Mouse (Mus musculus): ENCODE results near the gene Nell2. TPM values are rescaled to one million over a fixed set of nuclear protein-coding genes. Genes with fewer than 3 reads are reported as not detected.

The Nell2 gene
- polyA plus RNA-seq, 1 experiment from 2014 or later: 21.4 TPM

GRCm38 (mm10) chr15:95135926-95136609, 392.3 kb downstream of the Nell2 start:
- Histone ChIP-seq H3K4me3 (no peak overlapping the region), H3K9ac (no peak overlapping the region), H3K27me3 (no peaks in the 10 kb centered on the region), H3K9me3 (no peaks in the 10 kb centered on the region), H3K4me2 (no peak overlapping the region), H3K36me3 (no peaks in the 10 kb centered on the region), H3K27ac (no peak overlapping the region), H3K4me1 (no peaks in the 10 kb centered on the region)
- WGBS: 91% methylated on average over 17 of the region's 17 CpGs
- ATAC-seq (ENCODE audit: insufficient number of reproducible peaks, low FRiP score, low TSS enrichment, low read depth): no peak

GRCm38 (mm10) chr15:95131401-95131800, 397.0 kb downstream of the Nell2 start:
- Histone ChIP-seq H3K4me1 (no peaks in the 10 kb centered on the region), H3K4me2 (no peak overlapping the region), H3K36me3 (no peaks in the 10 kb centered on the region), H3K9me3 (no peaks in the 10 kb centered on the region), H3K27ac (no peak overlapping the region), H3K27me3 (no peaks in the 10 kb centered on the region), H3K9ac (no peak overlapping the region), H3K4me3 (no peak overlapping the region)
- 47% methylated on average over 4 of the region's 4 CpGs for WGBS
- ATAC-seq (ENCODE audit: insufficient number of reproducible peaks, low FRiP score, low TSS enrichment, low read depth): no peak

- Histone ChIP-seq H3K4me2 (no peak overlapping the region), H3K27ac (no peak overlapping the region), H3K36me3 (no peaks in the 10 kb centered on the region), H3K4me3 (no peak overlapping the region), H3K4me1 (no peaks in the 10 kb centered on the region; the same call in 1 of the 2 replicates), H3K9ac (no peak overlapping the region), H3K27me3 (no peaks in the 10 kb centered on the region), H3K9me3 (no peaks in the 10 kb centered on the region)
- no peak for ATAC-seq (ENCODE audit: insufficient number of reproducible peaks, low FRiP score, low TSS enrichment, low read depth)
- 86% methylated on average over 4 of the region's 4 CpGs for WGBS
Measured at GRCm38 (mm10) chr15:95108626-95109025, 419.7 kb downstream of the Nell2 start.

- no peak for ATAC-seq (ENCODE audit: insufficient number of reproducible peaks, low FRiP score, low TSS enrichment, low read depth)
- no peaks in the 10 kb centered on the region; the same call in 1 of the 2 replicates for H3K4me1 ChIP-seq
- 42% methylated on average over 8 of the region's 8 CpGs for WGBS
- H3K9ac ChIP-seq: no peak overlapping the region
- no peaks in the 10 kb centered on the region for H3K9me3 ChIP-seq
- no peak overlapping the region for H3K27ac ChIP-seq
- no peaks in the 10 kb centered on the region for H3K27me3 ChIP-seq
- H3K36me3 ChIP-seq: no peaks in the 10 kb centered on the region
- H3K4me2 ChIP-seq: no peak overlapping the region
- H3K4me3 ChIP-seq: no peak overlapping the region
Measured at GRCm38 (mm10) chr15:95107246-95107809, 421.0 kb downstream of the Nell2 start.

- Histone ChIP-seq H3K4me2 (no peak overlapping the region), H3K27me3 (no peaks in the 10 kb centered on the region), H3K9ac (no peak overlapping the region), H3K9me3 (no peaks in the 10 kb centered on the region), H3K36me3 (no peaks in the 10 kb centered on the region), H3K27ac (no peak overlapping the region), H3K4me1 (no peaks in the 10 kb centered on the region), H3K4me3 (no peak overlapping the region)
- no peak for ATAC-seq (ENCODE audit: insufficient number of reproducible peaks, low FRiP score, low TSS enrichment, low read depth)
Measured at GRCm38 (mm10) chr15:95101522-95101921, 426.8 kb downstream of the Nell2 start.

GRCm38 (mm10) chr15:95100133-95100532, 428.2 kb downstream of the Nell2 start:
- no peaks in the 10 kb centered on the region for H3K27me3 ChIP-seq
- H3K4me2 ChIP-seq: no peak overlapping the region
- WGBS: 84% methylated on average over 7 of the region's 7 CpGs
- H3K36me3 ChIP-seq: no peaks in the 10 kb centered on the region
- no peaks in the 10 kb centered on the region for H3K4me1 ChIP-seq
- no peak overlapping the region for H3K4me3 ChIP-seq
- no peaks in the 10 kb centered on the region for H3K9me3 ChIP-seq
- no peak overlapping the region for H3K27ac ChIP-seq
- no peak overlapping the region for H3K9ac ChIP-seq
- no peak for ATAC-seq (ENCODE audit: insufficient number of reproducible peaks, low FRiP score, low TSS enrichment, low read depth)

- H3K9me3 ChIP-seq: no peaks in the 10 kb centered on the region
- 79% methylated on average over 7 of the region's 7 CpGs for WGBS
- H3K4me2 ChIP-seq: no peak overlapping the region
- H3K27ac ChIP-seq: no peak overlapping the region
- no peaks in the 10 kb centered on the region for H3K36me3 ChIP-seq
- no peak for ATAC-seq (ENCODE audit: insufficient number of reproducible peaks, low FRiP score, low TSS enrichment, low read depth)
- no peaks in the 10 kb centered on the region for H3K27me3 ChIP-seq
- H3K4me1 ChIP-seq: no peaks in the 10 kb centered on the region
- H3K9ac ChIP-seq: no peak overlapping the region
- H3K4me3 ChIP-seq: no peak overlapping the region
Measured at GRCm38 (mm10) chr15:95085962-95086361, 442.4 kb downstream of the Nell2 start.

GRCm38 (mm10) chr15:95081654-95082053, 446.7 kb downstream of the Nell2 start:
- no peaks in the 10 kb centered on the region for H3K36me3 ChIP-seq
- no peak overlapping the region for H3K4me2 ChIP-seq
- no peaks in the 10 kb centered on the region for H3K4me1 ChIP-seq
- no peak for ATAC-seq (ENCODE audit: insufficient number of reproducible peaks, low FRiP score, low TSS enrichment, low read depth)
- no peaks in the 10 kb centered on the region for H3K27me3 ChIP-seq
- H3K4me3 ChIP-seq: no peak overlapping the region
- no peaks in the 10 kb centered on the region for H3K9me3 ChIP-seq
- WGBS: 92% methylated on average over 11 of the region's 11 CpGs
- no peak overlapping the region for H3K9ac ChIP-seq
- no peak overlapping the region for H3K27ac ChIP-seq

GRCm38 (mm10) chr15:95075356-95075755, 453.0 kb downstream of the Nell2 start:
- no peak overlapping the region for H3K9ac ChIP-seq
- no peaks in the 10 kb centered on the region for H3K4me1 ChIP-seq
- no peak overlapping the region for H3K27ac ChIP-seq
- ATAC-seq (ENCODE audit: insufficient number of reproducible peaks, low FRiP score, low TSS enrichment, low read depth): no peak
- no peak overlapping the region for H3K4me3 ChIP-seq
- no peak overlapping the region for H3K4me2 ChIP-seq
- 88% methylated on average over 12 of the region's 12 CpGs for WGBS
- H3K36me3 ChIP-seq: no peaks in the 10 kb centered on the region
- H3K9me3 ChIP-seq: no peaks in the 10 kb centered on the region
- no peaks in the 10 kb centered on the region for H3K27me3 ChIP-seq

- 90% methylated on average over 7 of the region's 7 CpGs for WGBS
Measured at GRCm38 (mm10) chr15:95070881-95071280, 457.5 kb downstream of the Nell2 start.

GRCm38 (mm10) chr15:95068799-95069198, 459.6 kb downstream of the Nell2 start:
- no peak overlapping the region for H3K4me3 ChIP-seq
- no peak overlapping the region for H3K4me2 ChIP-seq
- H3K27ac ChIP-seq: no peak overlapping the region
- H3K9ac ChIP-seq: no peak overlapping the region
- no peaks in the 10 kb centered on the region for H3K9me3 ChIP-seq
- H3K36me3 ChIP-seq: no peaks in the 10 kb centered on the region
- 68% methylated on average over 1 of the region's 1 CpGs for WGBS
- ATAC-seq (ENCODE audit: insufficient number of reproducible peaks, low FRiP score, low TSS enrichment, low read depth): no peak
- no peaks in the 10 kb centered on the region for H3K4me1 ChIP-seq
- no peaks in the 10 kb centered on the region for H3K27me3 ChIP-seq

More at GRCm38 (mm10) chr15:95070881-95071280, 457.5 kb downstream of the Nell2 start:
- H3K4me1 ChIP-seq: no peaks in the 10 kb centered on the region
- H3K9ac ChIP-seq: no peak overlapping the region
- ATAC-seq (ENCODE audit: insufficient number of reproducible peaks, low FRiP score, low TSS enrichment, low read depth): no peak
- no peaks in the 10 kb centered on the region for H3K36me3 ChIP-seq
- H3K27me3 ChIP-seq: no peaks in the 10 kb centered on the region
- no peaks in the 10 kb centered on the region for H3K9me3 ChIP-seq
- no peak overlapping the region for H3K4me3 ChIP-seq
- H3K4me2 ChIP-seq: no peak overlapping the region
- no peak overlapping the region for H3K27ac ChIP-seq

- WGBS: 85% methylated on average over 1 of the region's 1 CpGs
- no peak for ATAC-seq (ENCODE audit: insufficient number of reproducible peaks, low FRiP score, low TSS enrichment, low read depth)
- Histone ChIP-seq H3K27ac (no peak overlapping the region), H3K36me3 (no peaks in the 10 kb centered on the region), H3K4me1 (no peaks in the 10 kb centered on the region), H3K9me3 (no peaks in the 10 kb centered on the region), H3K4me2 (no peak overlapping the region), H3K27me3 (no peaks in the 10 kb centered on the region), H3K9ac (no peak overlapping the region), H3K4me3 (no peak overlapping the region)
Measured at GRCm38 (mm10) chr15:95068023-95068422, 460.3 kb downstream of the Nell2 start.

All from limb, embryonic 15.5 days (tissue).